Mouse (Mus musculus) kidney, embryonic 14.5 days (tissue): ENCODE results near the gene Ggt7. TPM values are rescaled to one million over a fixed set of nuclear protein-coding genes. Genes with fewer than 3 reads are reported as not detected.

Source experiments
- polyA plus RNA-seq: library from polyadenylated mRNA; unstranded; fragments of >200 nt; fragmentation: Nextera tagmentation; extraction: Ambion mirVana; gene quantifications from 2 replicates; pipeline ENCODE4 v1.2.1, GENCODE M21; 2014

The Ggt7 gene
- polyA plus RNA-seq, 1 experiment from 2014 or later: 1.9 TPM

Other genes starting within 250 kb of the Ggt7 start
- gene Map1lc3a, start 241.9 kb downstream of the Ggt7 start, polyA plus RNA-seq: 135 and 136 TPM in 2 replicates
- gene Pigu, start 160.8 kb downstream of the Ggt7 start, polyA plus RNA-seq: 66.8 and 73.3 TPM in 2 replicates
- gene Trp53inp2, start 137.2 kb downstream of the Ggt7 start, polyA plus RNA-seq: 12.7 and 17.5 TPM in 2 replicates
- 25.5 and 30.0 TPM in 2 replicates for gene Ncoa6, start 44.3 kb downstream of the Ggt7 start, polyA plus RNA-seq
- 5.5 and 10.0 TPM in 2 replicates for gene Acss2, start 289 bp downstream of the Ggt7 start, polyA plus RNA-seq
- 25.0 and 29.8 TPM in 2 replicates for gene Gss, start 74.6 kb upstream of the Ggt7 start, polyA plus RNA-seq
- 0.96 and 2.1 TPM in 2 replicates for gene Myh7b, start 93.0 kb upstream of the Ggt7 start, polyA plus RNA-seq
- 105 and 134 TPM in 2 replicates for gene Trpc4ap, start 174.1 kb upstream of the Ggt7 start, polyA plus RNA-seq
- 27.4 and 36.0 TPM in 2 replicates for gene Edem2, start 211.2 kb upstream of the Ggt7 start, polyA plus RNA-seq
- not detected in 2 replicates for gene Gm17581, start 217.6 kb upstream of the Ggt7 start, polyA plus RNA-seq
- 7.7 and 8.2 TPM in 2 replicates for gene Procr, start 232.9 kb upstream of the Ggt7 start, polyA plus RNA-seq